Mouse (Mus musculus): ENCODE data around the gene Dop1b. TPM values are rescaled to one million over a fixed set of nuclear protein-coding genes. Genes with fewer than 3 reads are reported as not detected.
A peak's percentile ranks its signal among the peaks of the same experiment; 100 is the strongest.

Gene Dop1b
- polyA plus RNA-seq, 1 experiment: 102 TPM

DNA sequence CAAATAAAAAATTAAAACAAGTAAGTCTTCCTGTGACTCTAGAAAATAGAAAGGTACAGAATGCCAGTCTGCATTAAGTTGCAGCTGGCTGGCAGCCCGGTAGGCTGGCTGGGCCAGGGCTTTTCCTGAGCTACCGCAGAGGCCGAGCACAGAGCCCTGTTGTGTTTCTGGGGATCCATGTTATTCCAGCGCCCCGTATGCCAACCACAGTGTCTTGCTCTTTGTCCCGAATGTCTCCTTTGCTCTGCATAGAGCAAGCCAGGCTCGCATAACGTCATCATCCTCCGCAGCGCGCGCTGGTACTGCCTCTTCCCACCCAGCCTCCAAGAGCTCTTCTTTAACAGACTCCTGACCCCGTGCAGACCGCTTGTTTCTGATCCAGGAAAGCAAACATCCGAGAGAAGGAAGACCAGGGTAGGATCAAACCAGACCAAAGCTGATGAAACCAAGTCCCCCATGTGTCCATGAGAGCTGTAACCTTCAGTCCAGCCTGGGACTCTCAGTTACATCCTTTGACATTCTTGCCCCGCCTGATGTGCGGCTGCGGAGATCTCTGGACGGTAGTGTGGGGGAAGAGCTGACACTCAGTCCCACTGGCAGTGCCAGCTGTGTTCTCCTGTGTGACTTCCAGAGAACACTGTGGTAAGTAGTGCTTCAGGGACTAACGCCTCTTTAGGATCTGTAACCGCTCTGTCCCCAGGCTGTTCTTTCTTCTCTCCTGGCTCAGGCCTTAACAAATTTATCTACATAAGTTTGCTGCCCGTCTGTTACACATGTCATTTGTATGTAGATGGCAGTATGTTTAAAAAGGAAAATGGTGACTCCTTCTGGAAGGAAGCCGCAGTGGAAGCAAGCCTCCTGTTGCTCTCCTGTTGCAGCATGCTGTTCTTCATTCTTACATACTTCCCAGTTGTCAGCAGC, 18.4 kb downstream of the Dop1b start:
- H3K4me1 ChIP-seq (ENCODE audit: control insufficient read depth, insufficient read depth, low read length): peaks cover 50% of the 10 kb centered on the region
- TF ChIP-seq CTCF (IDR thresholded peaks at IDR 0.05; ENCODE audit: borderline replicate concordance, insufficient read depth, low read depth, low read length) (no peak), POLR2A (IDR thresholded peaks at IDR 0.05; ENCODE audit: borderline replicate concordance, insufficient read depth, low read length) (no peak)
- H3K4me3 ChIP-seq (replicated peaks; ENCODE audit: insufficient read depth, low read depth, low read length): no peak overlapping the region
- peak overlapping the region; percentile 86 for H3K27ac ChIP-seq (ENCODE audit: insufficient read depth, low read length)
- WGBS: 29% methylated on average over 23 of the region's 23 CpGs
- peak; percentile 66 to 67 for DNase-seq
- no peaks in the 10 kb centered on the region for H3K27me3 ChIP-seq (ENCODE audit: control insufficient read depth, insufficient read depth, low read length)

DNA sequence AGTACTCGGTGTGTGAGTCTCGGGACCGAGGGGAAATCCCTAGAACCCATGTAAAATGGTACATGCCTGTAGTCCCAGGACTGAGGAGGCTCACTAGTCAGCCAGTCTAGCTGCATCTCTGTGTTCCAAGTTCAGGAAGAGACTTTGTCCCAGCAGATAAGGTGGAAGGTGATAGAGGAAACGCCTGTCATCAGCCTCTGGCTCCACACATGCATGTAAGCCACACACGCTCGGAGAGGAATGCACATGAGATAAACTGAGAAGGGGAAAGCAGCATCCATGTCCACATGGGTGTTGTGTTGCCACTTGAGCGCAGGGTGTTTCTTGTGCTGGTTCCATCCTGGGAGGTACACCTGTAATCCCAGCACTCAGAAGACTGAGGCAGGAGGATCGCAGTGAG, 19.6 kb downstream of the Dop1b start:
- Histone ChIP-seq H3K4me3 (replicated peaks; ENCODE audit: insufficient read depth, low read depth, low read length) (no peak overlapping the region), H3K27ac (ENCODE audit: insufficient read depth, low read length) (no peak overlapping the region), H3K4me1 (ENCODE audit: control insufficient read depth, insufficient read depth, low read length) (peaks cover 47% of the 10 kb centered on the region), H3K27me3 (ENCODE audit: control insufficient read depth, insufficient read depth, low read length) (no peaks in the 10 kb centered on the region)
- no peak for DNase-seq
- 98% methylated on average over 8 of the region's 8 CpGs for WGBS
- TF ChIP-seq CTCF (IDR thresholded peaks at IDR 0.05; ENCODE audit: borderline replicate concordance, insufficient read depth, low read depth, low read length): no peak
- no peak for TF ChIP-seq POLR2A (IDR thresholded peaks at IDR 0.05; ENCODE audit: borderline replicate concordance, insufficient read depth, low read length)

DNA sequence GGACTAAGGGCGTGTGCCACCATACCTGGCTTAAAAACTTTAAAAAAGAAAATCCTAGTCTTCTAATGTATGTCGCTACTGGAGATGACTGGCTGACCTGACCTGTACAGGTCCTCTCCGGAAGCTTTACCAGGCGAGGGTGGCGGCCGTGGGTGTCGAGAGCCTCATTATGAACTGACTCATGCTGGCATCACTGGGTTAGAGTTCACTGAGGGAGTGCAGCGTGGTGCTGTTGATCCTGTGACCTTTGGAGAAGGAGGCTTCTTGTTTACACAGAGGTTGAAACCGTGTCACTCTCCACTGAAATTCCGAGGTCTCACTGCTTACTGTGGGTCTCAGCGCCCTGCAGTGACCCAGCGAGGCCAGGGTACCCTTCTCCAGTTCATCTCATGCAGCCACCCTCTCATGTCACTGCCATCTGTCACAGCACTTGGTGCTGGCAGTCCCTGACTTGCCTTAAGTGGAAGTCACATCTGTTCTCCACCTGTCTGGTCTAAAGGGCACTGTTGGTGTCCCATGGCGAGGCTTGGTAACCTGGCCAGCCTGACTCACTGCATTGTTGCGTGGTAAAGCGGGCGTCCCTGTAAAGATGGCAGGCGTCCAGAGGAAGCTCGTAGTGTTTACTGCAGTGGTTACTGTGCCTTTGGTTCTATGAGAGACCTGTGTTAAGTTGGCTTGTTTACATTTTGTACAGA, 21.3 kb downstream of the Dop1b start:
- peak; percentile 58 to 63 for DNase-seq
- H3K27me3 ChIP-seq (ENCODE audit: control insufficient read depth, insufficient read depth, low read length): no peaks in the 10 kb centered on the region
- TF ChIP-seq POLR2A (IDR thresholded peaks at IDR 0.05; ENCODE audit: borderline replicate concordance, insufficient read depth, low read length) (no peak), CTCF (IDR thresholded peaks at IDR 0.05; ENCODE audit: borderline replicate concordance, insufficient read depth, low read depth, low read length) (no peak)
- WGBS: 55% methylated on average over 18 of the region's 18 CpGs
- peak overlapping the region; percentile 2; the same call in 1 of the 2 replicates for H3K27ac ChIP-seq (ENCODE audit: insufficient read depth, low read length)
- H3K4me3 ChIP-seq (replicated peaks; ENCODE audit: insufficient read depth, low read depth, low read length): no peak overlapping the region
- peaks cover 38% of the 10 kb centered on the region for H3K4me1 ChIP-seq (ENCODE audit: control insufficient read depth, insufficient read depth, low read length)

DNA sequence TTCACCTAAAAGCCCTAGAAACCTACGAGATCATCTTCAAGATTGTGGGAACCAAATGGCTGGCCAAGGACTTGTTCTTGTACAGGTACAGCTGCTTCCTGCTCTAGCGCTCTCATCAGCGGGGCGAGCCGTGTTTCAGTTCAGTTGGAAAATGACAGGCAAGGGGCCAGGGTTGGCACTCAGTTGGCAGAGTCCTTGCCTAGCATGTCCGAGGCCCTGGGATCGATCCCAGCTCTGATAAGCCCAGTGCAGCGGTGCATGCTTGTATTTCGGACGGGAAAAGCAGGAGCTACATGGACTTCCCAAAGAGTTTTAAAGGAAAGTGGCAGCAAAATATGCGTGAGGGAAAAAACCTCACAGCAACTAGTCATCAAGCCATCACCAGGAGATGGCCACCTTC, 27.5 kb downstream of the Dop1b start:
- peaks cover 24% of the 10 kb centered on the region for H3K4me1 ChIP-seq (ENCODE audit: control insufficient read depth, insufficient read depth, low read length)
- 46% methylated on average over 11 of the region's 11 CpGs for WGBS
- TF ChIP-seq CTCF (IDR thresholded peaks at IDR 0.05; ENCODE audit: borderline replicate concordance, insufficient read depth, low read depth, low read length) (no peak), POLR2A (IDR thresholded peaks at IDR 0.05; ENCODE audit: borderline replicate concordance, insufficient read depth, low read length) (no peak)
- DNase-seq: no peak
- no peak overlapping the region for H3K4me3 ChIP-seq (replicated peaks; ENCODE audit: insufficient read depth, low read depth, low read length)
- H3K27ac ChIP-seq (ENCODE audit: insufficient read depth, low read length): no peak overlapping the region
- H3K27me3 ChIP-seq (ENCODE audit: control insufficient read depth, insufficient read depth, low read length): no peaks in the 10 kb centered on the region

DNA sequence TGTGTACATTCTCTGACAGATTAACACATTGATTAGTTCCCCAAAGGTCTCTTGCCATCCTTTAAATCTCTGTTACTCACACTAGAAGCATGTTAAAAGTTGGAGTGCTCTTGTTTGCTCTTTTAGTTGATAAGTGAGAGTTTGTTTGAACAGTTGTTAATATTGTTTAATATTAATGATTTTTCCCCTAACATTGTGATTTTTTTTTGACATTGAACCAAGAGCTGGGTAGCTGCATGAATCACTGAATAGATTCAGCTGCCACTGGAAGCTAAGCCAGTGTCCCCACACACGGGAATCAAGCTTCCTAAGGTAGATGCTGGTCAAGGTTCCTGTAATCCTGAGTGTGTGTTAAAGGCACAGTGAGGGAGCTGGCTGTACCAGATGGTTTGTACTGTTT, 31.2 kb downstream of the Dop1b start:
- no peaks in the 10 kb centered on the region for H3K27me3 ChIP-seq (ENCODE audit: control insufficient read depth, insufficient read depth, low read length)
- no peak overlapping the region for H3K4me3 ChIP-seq (replicated peaks; ENCODE audit: insufficient read depth, low read depth, low read length)
- 16% methylated on average over 1 of the region's 1 CpGs for WGBS

DNA sequence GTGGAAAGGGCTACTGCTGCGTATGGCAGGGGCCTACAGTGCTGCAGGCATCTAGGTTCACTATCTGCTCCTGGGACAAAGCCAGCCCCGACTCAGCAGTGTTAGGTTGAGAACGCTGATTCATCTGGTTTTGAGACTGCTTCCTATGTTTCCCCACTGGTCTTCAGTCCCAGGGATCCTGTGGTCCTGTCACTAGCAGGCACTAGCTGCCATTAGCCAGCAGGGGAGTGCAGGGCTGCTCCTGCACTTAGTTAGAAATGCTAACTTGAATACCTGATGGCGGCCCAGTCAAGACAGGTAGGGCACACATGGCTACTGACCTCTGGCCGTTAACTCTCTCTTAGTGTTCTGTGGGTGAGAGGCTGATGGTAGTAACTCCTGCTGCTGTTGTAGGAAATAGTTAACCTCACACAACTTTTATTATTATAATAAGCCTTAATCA, 32.4 kb downstream of the Dop1b start:
- Histone ChIP-seq H3K27me3 (ENCODE audit: control insufficient read depth, insufficient read depth, low read length) (no peaks in the 10 kb centered on the region), H3K4me1 (ENCODE audit: control insufficient read depth, insufficient read depth, low read length) (peaks cover 36% of the 10 kb centered on the region), H3K27ac (ENCODE audit: insufficient read depth, low read length) (peak overlapping the region; percentile 85; the same call in 1 of the 2 replicates), H3K4me3 (replicated peaks; ENCODE audit: insufficient read depth, low read depth, low read length) (no peak overlapping the region)
- no peak for TF ChIP-seq POLR2A (IDR thresholded peaks at IDR 0.05; ENCODE audit: borderline replicate concordance, insufficient read depth, low read length)
- TF ChIP-seq CTCF (IDR thresholded peaks at IDR 0.05; ENCODE audit: borderline replicate concordance, insufficient read depth, low read depth, low read length): peak; percentile 21; the same call in 1 of the 2 replicates
- DNase-seq: peak in 1 of 2 experiments; percentile 48
- 39% methylated on average over 5 of the region's 5 CpGs for WGBS

More for the DNA sequence above, 31.2 kb downstream of the Dop1b start:
- peaks cover 27% of the 10 kb centered on the region for H3K4me1 ChIP-seq (ENCODE audit: control insufficient read depth, insufficient read depth, low read length)
- no peak for DNase-seq
- TF ChIP-seq POLR2A (IDR thresholded peaks at IDR 0.05; ENCODE audit: borderline replicate concordance, insufficient read depth, low read length) (no peak), CTCF (IDR thresholded peaks at IDR 0.05; ENCODE audit: borderline replicate concordance, insufficient read depth, low read depth, low read length) (no peak)
- peak overlapping the region; percentile 85 for H3K27ac ChIP-seq (ENCODE audit: insufficient read depth, low read length)

DNA sequence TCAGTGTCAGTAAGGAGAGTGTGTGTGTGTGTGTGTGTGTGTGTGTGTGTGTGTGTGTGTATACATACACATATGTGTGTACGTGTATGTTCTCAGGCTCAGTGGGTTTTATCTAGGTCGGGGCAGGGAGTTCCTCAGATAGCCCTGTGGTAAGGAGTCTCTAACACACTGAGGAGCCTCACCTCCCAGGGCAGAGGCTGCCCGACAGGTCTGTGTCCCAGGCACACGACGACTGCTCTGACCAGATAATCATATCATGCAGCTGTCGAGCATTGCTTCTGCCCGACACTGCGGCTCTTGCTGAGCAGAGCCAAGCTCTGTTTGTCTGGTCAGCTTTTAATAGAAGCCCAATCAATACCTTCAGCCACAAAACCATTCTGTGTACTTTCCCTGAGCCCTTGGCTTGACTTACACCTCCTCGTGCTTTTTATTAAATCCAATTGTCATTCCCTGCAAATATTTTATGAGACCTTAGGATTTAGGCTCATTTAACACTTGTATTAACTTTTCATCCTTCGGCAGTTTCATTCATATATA, 33.2 kb downstream of the Dop1b start:
- Histone ChIP-seq H3K27ac (ENCODE audit: insufficient read depth, low read length) (no peak overlapping the region), H3K27me3 (ENCODE audit: control insufficient read depth, insufficient read depth, low read length) (no peaks in the 10 kb centered on the region), H3K4me3 (replicated peaks; ENCODE audit: insufficient read depth, low read depth, low read length) (no peak overlapping the region), H3K4me1 (ENCODE audit: control insufficient read depth, insufficient read depth, low read length) (peaks cover 44% of the 10 kb centered on the region)
- WGBS: 80% methylated on average over 10 of the region's 10 CpGs
- TF ChIP-seq POLR2A (IDR thresholded peaks at IDR 0.05; ENCODE audit: borderline replicate concordance, insufficient read depth, low read length) (no peak), CTCF (IDR thresholded peaks at IDR 0.05; ENCODE audit: borderline replicate concordance, insufficient read depth, low read depth, low read length) (no peak)
- DNase-seq: no peak

Data from cerebellum, adult 2 months (tissue).